Mouse (Mus musculus): ENCODE data around the gene Gtf2a1. TPM values are rescaled to one million over a fixed set of nuclear protein-coding genes. Genes with fewer than 3 reads are reported as not detected.

The Gtf2a1 gene
- total and polyA plus RNA-seq, 3 experiments: 19.2 to 34.5 (median 25.7) TPM

DNA sequence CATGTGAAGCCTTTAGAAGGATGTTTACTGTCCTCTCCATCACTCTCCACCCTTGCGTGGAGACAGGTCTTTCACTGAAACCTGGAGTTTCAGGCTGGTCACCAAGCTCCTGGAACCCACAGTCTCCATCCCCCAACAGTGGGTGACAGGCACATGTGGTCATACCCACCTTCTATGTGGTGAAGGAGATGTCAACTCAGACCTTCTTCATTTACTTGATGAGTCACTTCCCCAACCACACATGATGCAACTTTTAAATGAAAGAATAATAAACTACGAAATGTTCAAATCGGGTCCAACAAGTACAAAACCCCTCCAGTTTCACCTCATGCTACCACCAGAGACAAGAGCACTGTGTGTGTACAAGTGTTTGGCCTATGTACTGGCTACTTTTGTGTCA lies 5.1 kb downstream of the Gtf2a1 start:
- Histone ChIP-seq H3K4me1 (ENCODE audit: control insufficient read depth in 1 of 2, insufficient read depth in 2 of 2) (peaks cover 6 to 62% of the 10 kb centered on the region in 2 experiments), H3K79me2 (replicated peaks; ENCODE audit: control insufficient read depth, extremely low read depth, insufficient read depth, poor library complexity, severe bottlenecking) (peaks cover 62% of the 10 kb centered on the region), H3K4me2 (ENCODE audit: insufficient read depth, low read depth, poor library complexity, severe bottlenecking) (peak overlapping the region; percentile 42; the same call in 1 of the 2 replicates), H3K4me3 (replicated peaks in 1 of 3; ENCODE audit: low read depth in 2 of 3, low read length in 2 of 3, poor library complexity in 1 of 3) (no peak overlapping the region), H3K36me3 (replicated peaks in 1 of 2; ENCODE audit: control insufficient read depth in 1 of 2, insufficient read depth in 1 of 2, low read length in 1 of 2) (peaks cover 12 to 44% of the 10 kb centered on the region in 2 experiments), H3K27ac (ENCODE audit: insufficient read depth, low read depth) (peak overlapping the region; percentile 78), H3K9me3 (replicated peaks; ENCODE audit: low read length) (peaks cover 6% of the 10 kb centered on the region), H3K9ac (ENCODE audit: insufficient read depth, low read depth) (no peak overlapping the region), H3K27me3 (replicated peaks) (no peaks in the 10 kb centered on the region)
- TF ChIP-seq JUND (conservative IDR thresholded peaks at IDR 0.05; ENCODE audit: low read depth, low read length): no peak
- no peak for TF ChIP-seq HCFC1 (IDR thresholded peaks at IDR 0.05; ENCODE audit: low read depth, low read length)
- TF ChIP-seq BHLHE40 (IDR thresholded peaks at IDR 0.05; ENCODE audit: low read depth, low read length): peak; percentile 70
- TF ChIP-seq JUN (IDR thresholded peaks at IDR 0.05; ENCODE audit: insufficient read depth, low read depth, low read length): peak; percentile 37; the same call in 1 of the 2 replicates
- TF ChIP-seq ETS1 (conservative IDR thresholded peaks at IDR 0.05; ENCODE audit: low read depth, low read length): peak; percentile 61
- TF ChIP-seq EP300 (IDR thresholded peaks at IDR 0.05; ENCODE audit: low read length): peak; percentile 20; the same call in 1 of the 2 replicates
- dilution Hi-C loops (cut with MboI; ENCODE audit: extremely low pct_ligation_motif_present, extremely low pct_unique_long_range_greater_than_20kb, low sequenced_read_pairs) (no loop called here), in situ Hi-C loops (cut with MboI; ENCODE audit: low pct_ligation_motif_present, low pct_unique_long_range_greater_than_20kb, low sequenced_read_pairs) (no loop called here)
- DNase-seq (ENCODE audit: extremely low read depth): peak; percentile 57

DNA sequence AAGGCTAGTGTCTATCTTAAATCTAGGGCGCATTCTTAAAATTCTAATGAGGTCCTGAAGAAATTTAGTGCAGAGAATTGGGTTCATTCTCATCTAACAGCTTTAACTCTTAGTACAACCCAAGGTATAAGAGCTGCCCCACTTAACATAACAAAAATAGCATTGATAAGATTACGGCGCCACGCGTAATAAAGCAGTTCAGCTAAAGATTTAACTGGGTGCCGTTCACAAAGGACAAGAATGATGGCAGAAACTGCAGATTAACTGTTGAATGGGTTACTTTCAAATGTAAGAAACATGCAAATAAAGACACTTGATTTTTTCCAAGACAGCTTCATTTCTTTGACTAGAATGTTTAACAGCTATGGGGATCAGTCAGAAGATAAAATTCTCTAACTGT lies 6.9 kb downstream of the Gtf2a1 start:
- H3K27me3 ChIP-seq (replicated peaks): no peaks in the 10 kb centered on the region
- peaks cover 62% of the 10 kb centered on the region for H3K79me2 ChIP-seq (replicated peaks; ENCODE audit: control insufficient read depth, extremely low read depth, insufficient read depth, poor library complexity, severe bottlenecking)
- dilution Hi-C loops (cut with MboI; ENCODE audit: extremely low pct_ligation_motif_present, extremely low pct_unique_long_range_greater_than_20kb, low sequenced_read_pairs) (no loop called here), in situ Hi-C loops (cut with MboI; ENCODE audit: low pct_ligation_motif_present, low pct_unique_long_range_greater_than_20kb, low sequenced_read_pairs) (no loop called here)
- H3K4me3 ChIP-seq (replicated peaks in 1 of 3; ENCODE audit: low read depth in 2 of 3, low read length in 2 of 3, poor library complexity in 1 of 3): no peak overlapping the region
- TF ChIP-seq NELFE (IDR thresholded peaks at IDR 0.05; ENCODE audit: low read depth, low read length) (no peak), POLR2AphosphoS2 (IDR thresholded peaks at IDR 0.05; ENCODE audit: low read depth, low read length) (no peak)
- H3K4me1 ChIP-seq (ENCODE audit: control insufficient read depth in 1 of 2, insufficient read depth in 2 of 2): peaks cover 6 to 68% of the 10 kb centered on the region in 2 experiments
- H3K36me3 ChIP-seq (replicated peaks in 1 of 2; ENCODE audit: control insufficient read depth in 1 of 2, insufficient read depth in 1 of 2, low read length in 1 of 2): peaks cover 18 to 58% of the 10 kb centered on the region in 2 experiments
- H3K9me3 ChIP-seq (replicated peaks; ENCODE audit: low read length): peaks cover 6% of the 10 kb centered on the region
- DNase-seq (ENCODE audit: extremely low read depth): no peak
- peak overlapping the region; percentile 37 for H3K4me2 ChIP-seq (ENCODE audit: insufficient read depth, low read depth, poor library complexity, severe bottlenecking)
- no peak overlapping the region for H3K27ac ChIP-seq (ENCODE audit: insufficient read depth, low read depth)
- peak overlapping the region; percentile 53; the same call in 1 of the 2 replicates for H3K9ac ChIP-seq (ENCODE audit: insufficient read depth, low read depth)

DNA sequence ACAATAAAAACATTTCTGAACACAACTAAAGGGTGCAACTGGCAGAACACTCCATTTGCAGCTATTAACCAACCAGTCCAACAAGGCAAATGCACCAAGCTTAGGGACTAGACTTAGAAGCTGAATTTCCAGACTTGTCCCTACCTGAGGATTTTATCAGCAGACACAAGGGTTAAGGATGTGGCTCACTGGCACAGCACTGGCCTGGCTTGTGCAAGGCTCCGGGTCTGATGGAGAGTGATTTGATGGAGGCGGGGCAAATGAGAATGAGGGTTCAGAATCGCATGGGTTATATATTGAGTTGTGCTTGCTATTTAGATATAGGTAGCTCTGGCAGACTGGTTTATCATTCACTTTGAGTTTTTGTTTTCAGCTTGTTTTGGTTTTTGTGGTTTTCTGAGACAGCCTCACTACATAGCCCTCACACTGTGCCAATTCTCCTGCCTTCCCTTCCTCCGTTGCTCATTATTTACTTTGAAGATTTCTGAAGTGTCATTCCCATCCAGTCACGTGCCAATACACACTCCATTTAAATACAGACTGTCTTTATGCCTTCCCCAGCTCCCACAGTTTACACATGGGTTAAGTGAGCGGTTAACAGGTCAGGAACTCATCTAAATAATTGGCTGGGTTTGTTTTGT lies 7.8 kb downstream of the Gtf2a1 start:
- Histone ChIP-seq H3K9ac (ENCODE audit: insufficient read depth, low read depth) (peak overlapping the region; percentile 53), H3K36me3 (replicated peaks in 1 of 2; ENCODE audit: control insufficient read depth in 1 of 2, insufficient read depth in 1 of 2, low read length in 1 of 2) (peaks cover 22 to 66% of the 10 kb centered on the region in 2 experiments), H3K27ac (ENCODE audit: insufficient read depth, low read depth) (no peak overlapping the region; the same call in 1 of the 2 replicates), H3K4me3 (replicated peaks in 1 of 3; ENCODE audit: low read depth in 2 of 3, low read length in 2 of 3, poor library complexity in 1 of 3) (no peak overlapping the region), H3K27me3 (replicated peaks) (no peaks in the 10 kb centered on the region), H3K79me2 (replicated peaks; ENCODE audit: control insufficient read depth, extremely low read depth, insufficient read depth, poor library complexity, severe bottlenecking) (peaks cover 62% of the 10 kb centered on the region), H3K9me3 (replicated peaks; ENCODE audit: low read length) (peaks cover 6% of the 10 kb centered on the region), H3K4me2 (ENCODE audit: insufficient read depth, low read depth, poor library complexity, severe bottlenecking) (peak overlapping the region; percentile 37; the same call in 1 of the 2 replicates), H3K4me1 (ENCODE audit: control insufficient read depth in 1 of 2, insufficient read depth in 2 of 2) (peaks cover 6 to 68% of the 10 kb centered on the region in 2 experiments)
- no peak for DNase-seq (ENCODE audit: extremely low read depth)
- dilution Hi-C loops (cut with MboI; ENCODE audit: extremely low pct_ligation_motif_present, extremely low pct_unique_long_range_greater_than_20kb, low sequenced_read_pairs) (no loop called here), in situ Hi-C loops (cut with MboI; ENCODE audit: low pct_ligation_motif_present, low pct_unique_long_range_greater_than_20kb, low sequenced_read_pairs) (no loop called here)
- TF ChIP-seq TCF12 (IDR thresholded peaks at IDR 0.05; ENCODE audit: low read depth, low read length): no peak
- 0 out of 2 replicates have a peak, but pooled peaks have one; percentile 12 for TF ChIP-seq USF2 (conservative IDR thresholded peaks at IDR 0.05; ENCODE audit: low read depth, low read length)
- TF ChIP-seq BHLHE40 (IDR thresholded peaks at IDR 0.05; ENCODE audit: low read depth, low read length): peak; percentile 78
- TF ChIP-seq SIN3A (IDR thresholded peaks at IDR 0.05; ENCODE audit: low read length): 0 out of 2 replicates have a peak, but pooled peaks have one; percentile 23
- 0 out of 2 replicates have a peak, but pooled peaks have one; percentile 6 for TF ChIP-seq USF1 (IDR thresholded peaks at IDR 0.05; ENCODE audit: low read depth, low read length)
- no peak for TF ChIP-seq MAX (IDR thresholded peaks at IDR 0.05; ENCODE audit: low read length)
- TF ChIP-seq E2F4 (IDR thresholded peaks at IDR 0.05; ENCODE audit: insufficient replicate concordance, low read depth, low read length): no peak
